16 mouse cellular contexts compared by ENCODE assay signal in the genomic region with DNA sequence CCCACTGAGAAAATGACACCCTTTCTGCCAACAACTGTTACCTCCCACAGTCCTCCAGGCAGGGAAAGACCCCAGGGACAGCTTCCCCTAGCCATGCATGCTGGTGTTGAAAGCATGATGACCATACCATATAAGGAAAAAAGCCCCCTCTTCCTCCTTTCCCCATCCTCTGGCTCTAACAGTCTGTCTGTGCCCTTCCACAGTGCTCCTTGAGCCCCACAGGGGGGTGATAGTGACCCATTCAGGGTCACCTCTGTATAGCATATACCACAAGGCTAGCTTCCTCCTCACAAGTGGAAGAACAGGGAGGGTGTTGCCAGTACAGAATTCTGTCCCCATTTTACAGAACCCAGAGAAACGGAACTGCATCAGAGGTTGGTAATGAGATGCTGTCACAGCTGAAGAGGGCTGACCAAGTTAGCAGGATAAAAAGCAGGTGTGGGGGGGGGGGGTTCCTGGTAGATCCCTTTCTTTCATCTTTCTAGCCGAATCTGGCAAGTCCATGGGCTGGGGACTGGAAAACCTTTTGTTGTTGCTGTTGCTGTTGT.
"Had no signal": no experiment of that assay in that cellular context is flagged by ENCODE, and none has a peak within 500 bp of the region (broad histone marks: within the 10 kb centered on the region; RNA-seq: fewer than 3 reads in every experiment).

No protein-coding gene starts in this region.

- H3K36me3 ChIP-seq: limb, embryonic 15.5 days; liver, embryonic 12.5 days; midbrain, embryonic 15.5 days; neural tube, embryonic 13.5 days had no signal

- H3K4me1 ChIP-seq: limb, embryonic 15.5 days; liver, embryonic 12.5 days had no signal

- H3K27ac ChIP-seq: kidney, postnatal 0 days; limb, embryonic 15.5 days; liver, embryonic 12.5 days; midbrain, embryonic 15.5 days; neural tube, embryonic 13.5 days had no signal

- H3K4me3 ChIP-seq: limb, embryonic 15.5 days; liver, embryonic 12.5 days; midbrain, embryonic 15.5 days; neural tube, embryonic 13.5 days had no signal

- H3K9ac ChIP-seq: limb, embryonic 15.5 days; liver, embryonic 12.5 days; lung, embryonic 14.5 days; midbrain, embryonic 15.5 days; neural tube, embryonic 13.5 days had no signal

- DNase-seq: kidney, adult 2 months; kidney, postnatal 36 days; layer of hippocampus, adult 9-11 months; layer of hippocampus, postnatal 36 days; lung, embryonic 14.5 days; lung, postnatal 10 days; lung, postnatal 4 days; right cerebral cortex, adult 18-20 months; right cerebral cortex, postnatal 25 days; thymus, adult 18-20 months; thymus, postnatal 25 days had no signal

- H3K27me3 ChIP-seq: limb, embryonic 15.5 days; liver, embryonic 12.5 days; midbrain, embryonic 15.5 days; neural tube, embryonic 13.5 days had no signal

- H3K9me3 ChIP-seq: limb, embryonic 15.5 days; liver, embryonic 12.5 days; midbrain, embryonic 15.5 days; neural tube, embryonic 13.5 days had no signal

- H3K4me2 ChIP-seq: limb, embryonic 15.5 days; liver, embryonic 12.5 days; lung, embryonic 14.5 days; midbrain, embryonic 15.5 days; neural tube, embryonic 13.5 days had no signal

- ATAC-seq: liver, embryonic 12.5 days had no signal
